Mouse (Mus musculus) small intestine, adult 2 months (tissue): ENCODE results near the gene Cd200r1.

Source experiments
- CTCF ChIP-seq: fragments of 200-500 bp; IDR thresholded peaks from 2 replicates; pipeline ENCODE4 v1.5.1; 2012; ENCODE audit warnings: low read depth, mild to moderate bottlenecking, control low read depth, inconsistent platforms, low read length, moderate library complexity, mixed read lengths; ENCODE audit not compliant: insufficient replicate concordance, insufficient read length; ENCODE audit errors: extremely low read depth
- POLR2A ChIP-seq: fragments of 200-500 bp; IDR thresholded peaks from 2 replicates; pipeline ENCODE4 v1.6.1; 2012; ENCODE audit warnings: low read depth, mild to moderate bottlenecking, control low read depth, inconsistent platforms, low read length, moderate library complexity

DNA sequence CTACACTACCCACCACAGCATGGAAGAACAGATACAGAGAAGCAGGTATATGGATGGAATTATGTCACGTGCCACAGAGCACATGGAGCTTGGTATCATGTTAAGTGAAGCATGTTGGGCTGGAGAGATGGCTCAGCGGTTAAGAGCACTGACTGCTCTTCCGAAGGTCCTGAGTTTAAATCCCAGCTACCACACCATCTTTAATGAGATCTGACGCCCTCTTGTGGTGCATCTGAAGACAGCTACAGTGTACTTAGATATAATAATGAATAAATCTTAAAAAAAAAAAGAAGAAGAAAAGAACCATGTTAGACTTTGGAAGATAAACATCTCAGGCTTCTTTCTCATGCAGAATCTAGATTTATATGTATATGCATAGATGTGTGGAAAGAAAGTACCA is 15.2 kb downstream of the Cd200r1 start:
- TF ChIP-seq CTCF: no peak
- no peak for TF ChIP-seq POLR2A
